Mouse (Mus musculus) common myeloid progenitor, adult 5-6 weeks (primary cell): Measurements from ENCODE around the gene Ube2r2. TPM values are rescaled to one million over a fixed set of nuclear protein-coding genes. Genes with fewer than 3 reads are reported as not detected.

Source experiments
- ATAC-seq: replicated peaks from 2 replicates; pipeline ENCODE4 v1.8.0; 2016; ENCODE audit warnings: low read depth, mild to moderate bottlenecking, moderate TSS enrichment, inconsistent platforms; ENCODE audit not compliant: poor library complexity, severe bottlenecking
- total RNA-seq: library from RNA; stranded (forward); fragments of 200-1000, 187-1606 nt; gene quantifications from 2 replicates; pipeline ENCODE4 v1.2.3, GENCODE M21; 2017

Gene Ube2r2
- total RNA-seq, result 34.3 and 36.5 TPM in 2 replicates

- ATAC-seq, result peak; percentile 50
These were observed at the start of gene Ube2r2 for GRCm38 (mm10) chr4:41135711-41136453. TSS of gene Ube2r2 (plus strand) at chr4:41135743.

- no peak for ATAC-seq
These were observed 48.6 kb upstream of the Ube2r2 start for GRCm38 (mm10) chr4:41086947-41087346.

- ATAC-seq, result peak; percentile 79
These were observed 47.9 kb upstream of the Ube2r2 start for GRCm38 (mm10) chr4:41087459-41088298.

- no peak for ATAC-seq
These were observed 46.4 kb upstream of the Ube2r2 start for GRCm38 (mm10) chr4:41089189-41089588.

- ATAC-seq, result no peak
These were observed 45.8 kb upstream of the Ube2r2 start for GRCm38 (mm10) chr4:41089705-41090104.

- ATAC-seq, result no peak
These were observed 44.2 kb upstream of the Ube2r2 start for GRCm38 (mm10) chr4:41091391-41091790.

- no peak for ATAC-seq
These were observed 42.6 kb upstream of the Ube2r2 start for GRCm38 (mm10) chr4:41092958-41093357.

- ATAC-seq, result no peak
These were observed 41.2 kb upstream of the Ube2r2 start for GRCm38 (mm10) chr4:41094361-41094760.

- ATAC-seq, result no peak
These were observed 39.4 kb upstream of the Ube2r2 start for GRCm38 (mm10) chr4:41096169-41096568.

- ATAC-seq, result no peak
These were observed 38.7 kb upstream of the Ube2r2 start for GRCm38 (mm10) chr4:41096794-41097193.

- ATAC-seq, result no peak
These were observed 38.2 kb upstream of the Ube2r2 start for GRCm38 (mm10) chr4:41097381-41097780.

- peak; percentile 73 for ATAC-seq
These were observed 37.5 kb upstream of the Ube2r2 start, which contains the start of gene Aqp3 for GRCm38 (mm10) chr4:41097871-41098576. TSS of gene Aqp3 (minus strand) at chr4:41098183.

GRCm38 (mm10) chr4:41098577-41098951 is 37.0 kb upstream of the Ube2r2 start:
- no peak for ATAC-seq

- no peak for ATAC-seq
These were observed 34.6 kb upstream of the Ube2r2 start for GRCm38 (mm10) chr4:41100986-41101385.

GRCm38 (mm10) chr4:41102901-41103300 is 32.6 kb upstream of the Ube2r2 start:
- no peak for ATAC-seq

GRCm38 (mm10) chr4:41107440-41107839 is 28.1 kb upstream of the Ube2r2 start:
- ATAC-seq, result no peak

- no peak for ATAC-seq
These were observed 26.7 kb upstream of the Ube2r2 start for GRCm38 (mm10) chr4:41108717-41109425.

- ATAC-seq, result no peak
These were observed 21.0 kb upstream of the Ube2r2 start for GRCm38 (mm10) chr4:41114358-41115070.

- ATAC-seq, result no peak
These were observed 20.5 kb upstream of the Ube2r2 start for GRCm38 (mm10) chr4:41115074-41115473.
